Mouse (Mus musculus): ENCODE results near the gene Usp50. TPM values are rescaled to one million over a fixed set of nuclear protein-coding genes. Genes with fewer than 3 reads are reported as not detected.
A peak's percentile ranks its signal among the peaks of the same experiment; 100 is the strongest.

Usp50 gene
- polyA plus RNA-seq, 1 experiment from 2014 or later: 2.2 TPM

DNA sequence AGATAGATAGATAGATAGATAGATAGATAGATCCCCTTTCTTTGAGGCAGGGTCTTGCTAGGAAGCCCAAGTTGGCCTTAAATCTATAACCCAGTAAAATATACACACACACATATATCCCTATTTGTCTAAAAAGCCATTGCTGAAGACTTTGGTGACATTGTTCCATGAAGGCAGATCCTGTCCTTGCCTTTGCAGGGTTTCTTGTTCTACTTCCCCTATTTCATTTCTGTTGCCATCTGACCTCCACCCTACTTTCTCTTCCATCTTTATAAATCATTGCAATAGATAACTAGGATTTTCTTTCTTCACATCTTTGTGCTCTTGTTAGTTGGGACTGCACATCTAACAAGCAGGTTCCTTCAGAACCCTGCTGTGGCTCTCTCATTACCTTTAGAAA, 70.3 kb downstream of the Usp50 start:
- Histone ChIP-seq H3K9ac (ENCODE audit: low read length) (no peak overlapping the region), H3K4me3 (ENCODE audit: low read length) (no peak overlapping the region), H3K27ac (ENCODE audit: low read length) (no peak overlapping the region), H3K27me3 (ENCODE audit: control insufficient read depth, insufficient read depth, low read depth, low read length) (no peaks in the 10 kb centered on the region), H3K36me3 (ENCODE audit: control insufficient read depth, insufficient read depth, low read length) (peaks cover 2% of the 10 kb centered on the region; the same call in 1 of the 2 replicates), H3K4me1 (replicated peaks; ENCODE audit: control insufficient read depth, insufficient read depth, low read length) (peaks cover 7% of the 10 kb centered on the region), H3K4me2 (ENCODE audit: low read depth, low read length) (no peak overlapping the region), H3K9me3 (ENCODE audit: control insufficient read depth, low read length) (no peaks in the 10 kb centered on the region)
- no peak for ATAC-seq (ENCODE audit: low read depth)

DNA sequence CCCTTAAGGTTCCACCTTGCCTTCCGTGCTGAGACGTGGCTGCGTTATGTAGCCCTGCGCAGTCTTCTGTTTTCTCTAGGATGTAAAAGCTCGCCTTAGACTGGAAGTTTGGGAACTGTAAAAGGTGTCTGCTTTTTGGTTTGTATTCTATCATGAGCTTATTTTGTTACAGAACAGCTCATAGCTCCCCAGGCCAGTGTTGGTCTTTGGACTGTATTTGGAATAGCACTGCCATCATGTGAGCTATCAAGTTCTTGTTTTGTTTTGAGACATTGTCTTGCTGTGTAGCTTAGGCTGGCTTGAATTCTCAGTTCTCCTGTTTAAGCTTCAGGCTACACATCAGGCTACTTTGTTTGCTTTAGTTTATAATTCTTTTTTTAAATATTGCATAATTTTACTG, 70.7 kb downstream of the Usp50 start:
- no peak overlapping the region for H3K9ac ChIP-seq (ENCODE audit: low read length)
- no peak overlapping the region for H3K4me2 ChIP-seq (ENCODE audit: low read depth, low read length)
- peaks cover 8% of the 10 kb centered on the region for H3K4me1 ChIP-seq (replicated peaks; ENCODE audit: control insufficient read depth, insufficient read depth, low read length)
- H3K9me3 ChIP-seq (ENCODE audit: control insufficient read depth, low read length): no peaks in the 10 kb centered on the region
- H3K27me3 ChIP-seq (ENCODE audit: control insufficient read depth, insufficient read depth, low read depth, low read length): no peaks in the 10 kb centered on the region
- WGBS: 96% methylated on average over 5 of the region's 5 CpGs
- no peak overlapping the region for H3K4me3 ChIP-seq (ENCODE audit: low read length)
- H3K27ac ChIP-seq (ENCODE audit: low read length): no peak overlapping the region
- no peak for ATAC-seq (ENCODE audit: low read depth)
- H3K36me3 ChIP-seq (ENCODE audit: control insufficient read depth, insufficient read depth, low read length): peaks cover 2% of the 10 kb centered on the region; the same call in 1 of the 2 replicates

DNA sequence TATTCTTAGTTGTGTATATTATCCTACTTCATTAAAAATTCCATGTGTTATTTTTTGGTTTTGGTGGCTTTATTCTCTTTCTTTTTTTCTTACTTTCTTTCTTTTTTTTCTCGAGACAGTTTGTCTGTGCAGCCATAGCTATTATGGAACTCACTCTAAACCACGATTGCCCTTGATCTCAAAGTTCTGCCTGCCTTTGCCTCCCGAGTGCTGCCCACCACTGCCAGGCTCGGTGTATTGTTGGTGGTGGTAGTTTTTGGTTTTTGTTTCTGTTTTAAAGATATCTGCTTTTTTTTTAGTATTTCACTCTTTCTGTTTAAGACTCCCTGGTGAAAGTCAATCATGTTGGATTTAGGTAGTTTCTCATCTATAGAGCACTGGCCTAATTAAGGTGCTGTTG, 74.9 kb downstream of the Usp50 start:
- Histone ChIP-seq H3K27ac (ENCODE audit: low read length) (no peak overlapping the region), H3K36me3 (ENCODE audit: control insufficient read depth, insufficient read depth, low read length) (peaks cover 2% of the 10 kb centered on the region; the same call in 1 of the 2 replicates), H3K9ac (ENCODE audit: low read length) (no peak overlapping the region), H3K27me3 (ENCODE audit: control insufficient read depth, insufficient read depth, low read depth, low read length) (no peaks in the 10 kb centered on the region), H3K4me1 (replicated peaks; ENCODE audit: control insufficient read depth, insufficient read depth, low read length) (peaks cover 8% of the 10 kb centered on the region), H3K9me3 (ENCODE audit: control insufficient read depth, low read length) (no peaks in the 10 kb centered on the region), H3K4me3 (ENCODE audit: low read length) (peak overlapping the region; percentile 70), H3K4me2 (ENCODE audit: low read depth, low read length) (peak overlapping the region; percentile 65)
- 79% methylated on average over 4 of the region's 4 CpGs for WGBS
- ATAC-seq (ENCODE audit: low read depth): no peak

DNA sequence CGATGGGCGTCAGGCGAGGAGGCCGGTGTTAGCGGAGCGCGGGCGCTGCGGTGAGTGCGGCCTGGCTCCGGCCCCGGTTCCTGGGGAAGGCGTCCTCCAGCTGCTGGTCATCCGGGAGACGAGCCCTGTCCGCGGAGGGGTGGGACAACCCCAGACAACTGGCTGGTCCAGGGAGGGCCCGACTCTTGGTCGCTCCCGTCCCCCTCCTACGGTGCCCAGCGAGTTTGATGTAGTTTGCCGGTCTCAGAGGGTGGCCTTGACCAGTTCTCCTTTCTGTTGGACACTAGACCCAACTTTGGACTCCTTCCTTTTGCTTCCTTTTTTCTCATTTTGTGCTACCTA, 75.9 kb downstream of the Usp50 start:
- Histone ChIP-seq H3K9ac (ENCODE audit: low read length) (peak overlapping the region; percentile 79), H3K4me1 (replicated peaks; ENCODE audit: control insufficient read depth, insufficient read depth, low read length) (peaks cover 8% of the 10 kb centered on the region), H3K4me2 (ENCODE audit: low read depth, low read length) (peak overlapping the region; percentile 65), H3K9me3 (ENCODE audit: control insufficient read depth, low read length) (no peaks in the 10 kb centered on the region; the same call in 1 of the 2 replicates), H3K27ac (ENCODE audit: low read length) (peak overlapping the region; percentile 28), H3K27me3 (ENCODE audit: control insufficient read depth, insufficient read depth, low read depth, low read length) (no peaks in the 10 kb centered on the region), H3K4me3 (ENCODE audit: low read length) (peak overlapping the region; percentile 70), H3K36me3 (ENCODE audit: control insufficient read depth, insufficient read depth, low read length) (peaks cover 2% of the 10 kb centered on the region; the same call in 1 of the 2 replicates)
- ATAC-seq (ENCODE audit: low read depth): peak; percentile 86
- 0% methylated on average over 22 of the region's 23 CpGs for WGBS

DNA sequence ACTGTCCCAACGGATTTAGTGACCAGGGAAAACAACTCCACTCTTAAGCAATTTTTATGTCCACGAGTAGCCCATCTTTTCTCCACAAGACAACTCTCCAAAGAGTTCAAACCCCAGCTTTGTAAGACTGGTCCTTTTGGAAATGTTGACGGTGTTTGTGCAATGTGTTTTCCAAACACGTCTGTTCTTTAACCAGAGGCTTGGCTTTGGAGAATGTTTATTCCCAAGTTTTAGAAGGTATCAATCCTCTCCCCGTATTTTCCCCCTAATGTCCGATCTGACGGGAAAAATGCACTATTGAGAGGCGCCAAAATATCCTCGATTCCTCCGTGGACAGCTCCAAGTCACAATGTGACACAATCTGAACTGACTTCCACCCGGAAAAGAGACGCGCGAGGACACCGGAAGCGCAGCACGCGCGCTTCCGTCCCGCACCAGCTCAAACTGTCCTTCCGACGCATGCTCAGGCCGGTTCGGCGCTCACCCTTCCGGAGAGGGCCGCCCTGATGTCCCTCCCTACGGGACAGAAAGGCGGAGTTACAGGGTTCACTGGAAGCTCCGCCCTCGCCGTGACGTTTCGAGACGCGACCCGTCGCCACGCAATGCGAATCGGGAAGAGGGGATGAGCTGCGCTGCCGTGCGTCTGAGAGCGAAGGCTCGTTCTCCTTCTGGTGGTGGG, 76.4 kb downstream of the Usp50 start, which contains the start of gene Usp8:
Gene Usp8 (plus strand): TSS at position 570 of the 679 bp plus-strand sequence.
- Histone ChIP-seq H3K9ac (ENCODE audit: low read length) (peak within 1 kb of the TSS; percentile 79), H3K4me2 (ENCODE audit: low read depth, low read length) (peak within 1 kb of the TSS; percentile 75), H3K27me3 (ENCODE audit: control insufficient read depth, insufficient read depth, low read depth, low read length) (no peaks in the 10 kb centered on the region), H3K4me1 (replicated peaks; ENCODE audit: control insufficient read depth, insufficient read depth, low read length) (peaks cover 8% of the 10 kb centered on the region), H3K9me3 (ENCODE audit: control insufficient read depth, low read length) (no peaks in the 10 kb centered on the region; the same call in 1 of the 2 replicates), H3K27ac (ENCODE audit: low read length) (peak within 1 kb of the TSS; percentile 37), H3K4me3 (ENCODE audit: low read length) (peak within 1 kb of the TSS; percentile 70), H3K36me3 (ENCODE audit: control insufficient read depth, insufficient read depth, low read length) (no peaks in the 10 kb centered on the region)
- peak; percentile 100 for ATAC-seq (ENCODE audit: low read depth)
- WGBS: 2% methylated on average over 47 of the region's 47 CpGs

DNA sequence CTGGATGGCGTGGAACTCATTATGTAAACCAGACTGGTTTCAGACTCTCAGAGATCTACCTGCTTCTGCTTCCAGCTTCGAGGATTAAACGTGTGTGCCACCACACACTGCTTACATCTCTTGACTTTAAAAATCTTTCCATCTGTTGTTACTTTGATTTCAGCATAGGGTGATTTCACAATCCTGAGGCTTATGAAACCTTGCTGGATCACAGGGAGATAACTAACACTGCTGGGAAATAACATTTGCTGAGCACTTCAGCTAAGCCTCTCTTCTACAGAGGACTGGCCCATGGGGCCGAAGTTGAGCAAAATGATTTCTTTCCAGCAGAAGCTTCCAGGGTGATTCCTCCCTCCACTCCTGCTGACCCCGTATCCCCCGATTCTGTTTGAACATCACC, 88.0 kb downstream of the Usp50 start:
- Histone ChIP-seq H3K9me3 (ENCODE audit: control insufficient read depth, low read length) (no peaks in the 10 kb centered on the region), H3K36me3 (ENCODE audit: control insufficient read depth, insufficient read depth, low read length) (no peaks in the 10 kb centered on the region), H3K9ac (ENCODE audit: low read length) (no peak overlapping the region), H3K4me1 (replicated peaks; ENCODE audit: control insufficient read depth, insufficient read depth, low read length) (no peaks in the 10 kb centered on the region), H3K4me3 (ENCODE audit: low read length) (no peak overlapping the region), H3K27me3 (ENCODE audit: control insufficient read depth, insufficient read depth, low read depth, low read length) (no peaks in the 10 kb centered on the region; the same call in 1 of the 2 replicates), H3K4me2 (ENCODE audit: low read depth, low read length) (no peak overlapping the region), H3K27ac (ENCODE audit: low read length) (no peak overlapping the region)
- whole genome bisulfite sequencing: 68% methylated on average over 6 of the region's 6 CpGs
- 0 out of 2 replicates have a peak, but pooled peaks have one; percentile 54 for ATAC-seq (ENCODE audit: low read depth)

DNA sequence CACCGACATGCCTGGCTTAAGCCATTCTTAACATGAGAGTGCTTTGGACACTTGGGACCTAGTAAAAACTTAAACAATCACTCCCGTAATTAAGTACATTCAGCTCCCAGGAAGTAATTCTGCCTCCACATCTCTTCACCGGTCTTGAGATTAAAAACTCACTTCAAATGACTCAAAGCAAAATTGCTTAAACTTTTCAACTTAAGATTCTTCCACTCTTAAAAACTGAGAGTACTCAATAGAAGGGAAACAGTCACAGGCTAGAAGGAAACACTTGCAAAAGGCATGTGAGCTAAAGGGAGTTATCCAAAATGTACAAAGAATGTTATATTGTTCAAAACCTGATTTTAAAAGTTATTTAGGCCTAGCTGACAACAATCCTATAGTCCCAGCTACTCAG, 92.0 kb downstream of the Usp50 start:
- WGBS: 70% methylated on average over 3 of the region's 3 CpGs
- H3K4me2 ChIP-seq (ENCODE audit: low read depth, low read length): no peak overlapping the region
- no peak overlapping the region for H3K27ac ChIP-seq (ENCODE audit: low read length)
- no peaks in the 10 kb centered on the region; the same call in 1 of the 2 replicates for H3K27me3 ChIP-seq (ENCODE audit: control insufficient read depth, insufficient read depth, low read depth, low read length)
- H3K36me3 ChIP-seq (ENCODE audit: control insufficient read depth, insufficient read depth, low read length): no peaks in the 10 kb centered on the region
- no peaks in the 10 kb centered on the region for H3K9me3 ChIP-seq (ENCODE audit: control insufficient read depth, low read length)
- H3K4me1 ChIP-seq (replicated peaks; ENCODE audit: control insufficient read depth, insufficient read depth, low read length): no peaks in the 10 kb centered on the region
- no peak overlapping the region for H3K4me3 ChIP-seq (ENCODE audit: low read length)
- no peak overlapping the region for H3K9ac ChIP-seq (ENCODE audit: low read length)
- no peak for ATAC-seq (ENCODE audit: low read depth)

DNA sequence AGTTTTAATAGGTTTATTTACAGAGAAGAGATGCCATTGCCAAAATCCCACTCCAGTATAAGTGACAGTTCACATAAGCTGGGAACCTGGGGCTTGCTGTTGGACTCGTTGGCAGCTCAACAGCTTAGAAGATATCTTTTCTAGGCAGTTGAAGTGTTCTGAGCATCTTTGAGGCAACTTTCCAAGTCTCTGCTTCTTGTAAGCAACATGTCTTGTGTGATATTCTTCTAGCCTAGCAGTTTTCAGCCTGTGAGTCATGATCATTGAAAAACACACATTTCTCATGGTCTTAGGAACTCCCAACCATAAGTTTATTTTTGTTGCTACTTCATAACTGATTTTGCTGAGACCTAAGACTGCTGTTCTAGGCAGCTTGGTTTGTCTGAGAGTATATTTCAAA, 100.3 kb downstream of the Usp50 start:
- Histone ChIP-seq H3K9ac (ENCODE audit: low read length) (no peak overlapping the region), H3K27me3 (ENCODE audit: control insufficient read depth, insufficient read depth, low read depth, low read length) (no peaks in the 10 kb centered on the region), H3K4me3 (ENCODE audit: low read length) (no peak overlapping the region), H3K9me3 (ENCODE audit: control insufficient read depth, low read length) (no peaks in the 10 kb centered on the region), H3K4me1 (replicated peaks; ENCODE audit: control insufficient read depth, insufficient read depth, low read length) (0 out of 2 replicates have a peak, but pooled peaks cover 3% of the 10 kb centered on the region), H3K27ac (ENCODE audit: low read length) (no peak overlapping the region), H3K36me3 (ENCODE audit: control insufficient read depth, insufficient read depth, low read length) (peaks cover 9% of the 10 kb centered on the region), H3K4me2 (ENCODE audit: low read depth, low read length) (no peak overlapping the region)
- WGBS: 73% methylated on average over 1 of the region's 1 CpGs
- ATAC-seq (ENCODE audit: low read depth): no peak

DNA sequence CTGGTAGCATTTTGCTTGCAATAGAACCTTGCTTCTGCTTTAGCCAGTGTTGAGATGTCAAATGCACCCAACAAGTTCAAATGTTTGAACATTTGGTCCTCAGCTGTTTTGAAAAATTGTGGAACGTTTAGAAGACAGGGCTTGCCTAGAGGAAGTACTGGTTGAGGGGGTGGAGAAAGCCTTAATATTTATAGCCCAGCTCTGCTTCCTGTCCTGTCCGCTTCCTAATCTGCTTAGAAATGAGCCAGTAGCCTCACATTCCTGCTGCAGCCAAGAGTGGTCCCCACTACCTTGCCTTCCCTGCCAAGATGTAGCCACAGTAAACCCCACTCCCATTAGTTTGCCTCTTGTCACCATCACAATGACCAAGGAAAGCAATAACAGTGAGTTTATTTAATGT, 100.9 kb downstream of the Usp50 start:
- 47% methylated on average over 2 of the region's 2 CpGs for WGBS
- peaks cover 9% of the 10 kb centered on the region for H3K36me3 ChIP-seq (ENCODE audit: control insufficient read depth, insufficient read depth, low read length)
- H3K4me3 ChIP-seq (ENCODE audit: low read length): no peak overlapping the region
- no peaks in the 10 kb centered on the region for H3K27me3 ChIP-seq (ENCODE audit: control insufficient read depth, insufficient read depth, low read depth, low read length)
- H3K27ac ChIP-seq (ENCODE audit: low read length): peak overlapping the region; percentile 37; the same call in 1 of the 2 replicates
- H3K9ac ChIP-seq (ENCODE audit: low read length): no peak overlapping the region
- ATAC-seq (ENCODE audit: low read depth): no peak
- H3K4me1 ChIP-seq (replicated peaks; ENCODE audit: control insufficient read depth, insufficient read depth, low read length): peaks cover 3% of the 10 kb centered on the region; the same call in 1 of the 2 replicates
- no peaks in the 10 kb centered on the region for H3K9me3 ChIP-seq (ENCODE audit: control insufficient read depth, low read length)
- H3K4me2 ChIP-seq (ENCODE audit: low read depth, low read length): no peak overlapping the region
